Mouse (Mus musculus) adipocyte (in vitro differentiated cells): ENCODE results near the gene Prps1.
"Not testable (repeated sequence)": the region's sequence is repeated elsewhere in the genome, so short reads cannot be mapped to it uniquely, and the experiment has no call there.

ENCODE experiments used
- DNase-seq: peaks from one replicate; pipeline ENCODE4 v3.0.0-alpha.2; 2016; ENCODE audit warnings: low spot score

Prps1 gene

DNA sequence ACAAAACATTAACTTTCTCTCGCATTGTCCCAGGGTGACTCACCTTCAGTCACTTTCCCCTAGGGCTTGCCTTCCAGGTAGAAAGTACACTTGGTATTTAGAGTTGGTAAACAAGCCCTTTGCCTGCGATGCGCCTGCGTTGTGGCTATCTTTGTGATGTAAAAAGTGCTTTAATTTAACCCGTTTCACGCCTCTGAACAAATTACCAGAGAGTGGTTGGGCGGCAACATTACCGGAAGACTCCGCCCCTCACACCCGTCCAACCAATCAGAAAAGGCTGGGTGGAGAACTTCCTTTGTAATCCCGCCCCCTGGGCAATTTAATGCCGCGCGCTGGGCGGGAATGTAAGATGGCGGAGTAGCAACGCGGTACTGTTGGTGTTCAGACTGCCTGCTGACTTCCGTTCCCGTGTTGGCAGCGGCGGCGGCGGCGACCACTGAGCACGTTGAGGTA is at the start of gene Prps1:
Gene Prps1, plus strand, starts transcription at position 335 of the 453 bp plus-strand sequence.
- DNase-seq = peak; percentile 93

DNA sequence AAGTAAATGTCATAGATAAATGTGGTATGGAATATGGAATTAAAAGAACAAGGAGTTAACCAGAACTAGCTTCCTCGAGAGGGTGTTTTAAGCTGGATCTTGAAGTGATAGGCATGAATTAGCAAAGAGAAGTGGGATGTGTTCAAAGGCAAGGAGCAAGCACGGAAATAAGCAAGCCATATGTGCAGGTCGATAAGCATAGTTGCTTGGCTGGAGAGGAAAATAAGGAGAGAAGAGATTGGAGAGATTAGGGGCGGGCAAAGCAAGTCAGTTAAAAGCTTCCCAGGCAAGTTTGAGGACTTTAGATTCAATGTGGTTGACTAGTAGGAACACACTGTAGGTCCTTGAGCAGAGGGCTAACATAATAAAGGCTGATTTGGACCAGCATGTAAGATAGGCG is 48.8 kb upstream of the Prps1 start:
- no peak for DNase-seq

DNA sequence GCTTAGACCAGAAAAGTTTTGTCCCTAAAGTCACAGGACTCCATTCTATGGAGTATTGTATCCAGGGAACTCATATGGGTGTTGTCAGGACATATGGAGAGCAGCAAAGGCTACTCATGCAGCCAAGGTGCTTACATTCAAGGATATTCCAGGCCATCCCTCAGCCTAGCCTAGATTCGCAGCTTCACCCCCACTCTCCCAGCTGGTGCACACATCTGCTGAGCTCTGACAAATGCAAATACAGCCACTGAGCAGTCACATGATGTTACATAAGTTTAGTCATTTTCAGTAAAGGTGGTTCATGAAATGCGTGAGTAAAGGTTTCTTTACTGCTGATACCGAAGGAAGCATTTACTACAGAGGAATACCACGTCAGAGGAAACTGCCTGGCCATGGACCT is 37.9 kb upstream of the Prps1 start:
- DNase-seq = no peak

DNA sequence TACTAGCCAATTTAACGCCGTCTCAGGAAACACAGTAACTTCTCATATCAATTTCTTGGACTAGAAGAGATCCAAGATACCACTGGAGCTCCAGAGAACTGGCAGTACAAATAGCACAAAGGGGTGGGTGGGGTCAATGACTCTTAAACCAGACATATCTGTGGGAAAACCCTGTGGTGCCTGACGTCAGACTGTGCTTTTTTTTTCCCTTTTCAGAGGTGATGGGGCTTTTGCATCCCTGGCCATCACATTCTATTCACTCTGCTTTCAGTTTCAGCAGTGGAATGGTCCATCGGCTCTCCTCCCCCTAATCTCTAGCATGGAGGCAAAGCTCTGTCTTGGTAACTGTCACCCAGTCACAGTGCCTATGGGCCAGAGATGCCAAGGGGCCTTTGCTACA is 29.3 kb upstream of the Prps1 start:
- no peak for DNase-seq

DNA sequence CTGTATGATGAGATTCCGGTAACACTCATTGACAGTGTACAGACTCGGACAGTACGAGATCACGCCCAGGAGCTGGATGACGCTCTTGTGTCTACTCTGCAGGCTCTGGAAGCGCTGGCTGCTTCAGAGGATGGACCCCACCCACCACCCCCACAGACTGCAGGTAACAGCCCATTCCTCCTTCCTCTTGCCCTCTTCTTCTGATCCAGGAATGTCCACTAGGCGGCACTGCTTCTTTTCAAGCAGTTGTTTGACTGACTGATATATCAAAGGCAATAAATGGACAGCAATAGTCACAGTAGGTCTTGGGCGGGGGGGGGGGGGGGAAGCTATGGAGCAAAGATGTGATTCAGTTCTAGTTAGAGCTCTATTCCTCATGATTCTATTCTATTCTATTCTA is 28.2 kb upstream of the Prps1 start:
- DNase-seq = peak; percentile 46

DNA sequence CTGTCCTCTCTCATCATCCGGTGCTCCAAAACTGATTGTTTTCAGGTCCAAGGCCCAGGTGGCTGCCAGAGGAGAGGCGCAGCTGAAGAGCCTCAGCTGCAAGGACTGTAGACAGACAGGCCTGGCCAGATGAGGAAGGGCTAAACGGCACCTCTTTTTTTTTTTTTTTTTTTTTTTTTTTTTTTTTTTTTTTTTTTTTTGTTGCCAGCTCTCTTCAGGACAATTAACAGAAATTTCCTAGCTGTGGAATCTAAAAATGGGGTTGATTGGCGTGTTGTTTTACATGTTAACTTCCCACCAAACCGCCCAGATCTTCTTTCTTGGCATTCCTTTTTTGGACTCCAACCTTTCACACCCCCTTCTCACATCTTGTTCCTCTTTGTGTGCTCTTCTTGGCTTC is 26.4 kb upstream of the Prps1 start:
- no peak for DNase-seq

DNA sequence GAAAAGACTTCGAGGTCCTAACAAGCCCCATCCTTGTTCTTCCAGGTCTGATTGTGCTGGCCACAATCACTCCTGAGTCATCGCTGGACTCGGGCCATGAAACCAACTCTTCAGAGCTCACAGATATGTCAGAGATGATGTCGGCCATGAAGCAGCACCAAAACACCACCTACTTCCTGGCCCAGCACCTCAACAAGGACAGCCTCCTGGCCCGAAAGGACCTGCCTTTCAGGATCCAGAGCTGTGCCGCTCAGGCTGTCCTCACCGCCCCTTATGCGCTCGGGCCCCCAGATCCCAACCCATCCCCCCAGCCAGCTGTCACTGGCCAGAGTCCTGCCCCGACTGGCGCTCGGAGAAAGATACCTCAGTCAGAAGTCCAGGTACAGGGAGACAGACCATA is 25.9 kb upstream of the Prps1 start:
- DNase-seq = peak; percentile 14

DNA sequence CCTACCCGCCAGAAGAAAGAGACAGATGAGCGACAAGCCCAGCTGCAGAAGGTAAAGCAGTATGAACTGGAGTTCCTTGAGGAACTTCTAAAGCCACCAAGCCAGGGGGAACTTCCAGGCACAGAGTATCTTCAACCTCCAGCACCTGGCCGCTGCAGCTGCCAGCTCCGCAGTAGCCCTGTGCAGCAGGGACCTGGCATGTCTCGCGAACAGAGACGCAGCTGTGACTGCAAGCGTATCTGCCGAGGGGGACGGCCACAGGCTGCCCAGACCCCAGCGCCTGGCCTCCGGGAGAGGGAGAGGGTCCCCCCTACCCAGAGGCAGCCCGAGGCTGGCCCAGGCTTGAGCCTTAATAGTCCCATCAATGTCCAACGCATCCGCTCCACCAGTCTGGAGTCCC is 24.4 kb upstream of the Prps1 start:
- no peak for DNase-seq

DNA sequence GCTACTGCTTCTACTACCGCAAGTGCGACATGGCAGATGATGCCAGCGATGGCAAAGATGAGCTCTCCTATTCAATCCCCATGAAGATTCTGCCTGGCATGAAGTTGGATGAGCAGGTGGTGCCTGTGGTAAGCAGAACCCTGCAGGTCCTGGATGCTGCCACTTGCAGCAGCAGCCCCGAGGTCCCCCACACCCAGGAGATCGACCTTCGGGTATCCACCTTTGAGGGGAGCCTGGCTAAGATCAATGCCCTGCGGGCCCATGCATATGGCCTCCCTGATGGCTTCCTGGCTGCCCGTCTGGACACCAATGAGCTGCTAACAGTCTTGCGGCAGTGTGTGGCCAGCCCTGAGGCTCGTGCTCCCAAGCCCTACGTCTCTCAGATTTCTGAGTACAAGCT is 23.6 kb upstream of the Prps1 start:
- DNase-seq = no peak

DNA sequence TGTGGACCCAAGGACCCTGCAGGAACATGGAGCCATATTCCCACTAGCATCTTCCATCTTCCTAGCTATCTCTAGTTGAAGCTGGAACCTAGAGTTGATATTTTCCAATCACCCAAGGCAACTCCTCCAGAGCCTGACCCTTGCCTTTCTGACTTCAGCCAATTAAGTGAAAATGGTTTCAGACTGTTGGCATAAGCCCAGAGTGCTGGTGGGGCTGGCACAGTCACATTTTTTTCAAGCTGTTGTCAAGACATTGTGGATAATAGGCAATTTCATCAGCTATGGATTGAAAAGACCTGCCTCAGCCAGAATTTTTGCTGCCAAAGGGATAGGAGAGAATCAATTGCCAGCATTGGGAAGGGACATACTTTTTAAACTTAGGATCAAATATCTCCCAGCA is 18.5 kb upstream of the Prps1 start:
- peak; percentile 81 for DNase-seq

DNA sequence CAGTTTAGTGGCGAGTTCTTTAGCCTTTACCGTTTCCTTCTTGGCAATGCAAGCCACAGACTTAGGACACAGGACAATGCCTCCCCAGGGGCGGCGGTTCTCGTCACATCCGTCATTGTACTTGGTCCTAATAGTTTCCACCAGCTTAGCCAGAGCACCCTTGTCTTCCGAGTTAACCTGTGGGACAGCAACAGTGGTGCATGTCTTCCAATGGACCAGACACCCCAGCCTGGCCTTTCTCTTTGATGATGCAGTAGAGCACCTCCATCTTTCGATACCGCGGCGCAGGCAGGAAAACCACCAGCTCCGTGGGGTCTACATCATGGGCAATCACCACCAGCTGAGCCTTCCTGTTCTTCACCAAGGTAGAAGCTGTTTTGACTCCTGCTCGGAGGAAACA is 10.9 kb upstream of the Prps1 start:
- no peak for DNase-seq

DNA sequence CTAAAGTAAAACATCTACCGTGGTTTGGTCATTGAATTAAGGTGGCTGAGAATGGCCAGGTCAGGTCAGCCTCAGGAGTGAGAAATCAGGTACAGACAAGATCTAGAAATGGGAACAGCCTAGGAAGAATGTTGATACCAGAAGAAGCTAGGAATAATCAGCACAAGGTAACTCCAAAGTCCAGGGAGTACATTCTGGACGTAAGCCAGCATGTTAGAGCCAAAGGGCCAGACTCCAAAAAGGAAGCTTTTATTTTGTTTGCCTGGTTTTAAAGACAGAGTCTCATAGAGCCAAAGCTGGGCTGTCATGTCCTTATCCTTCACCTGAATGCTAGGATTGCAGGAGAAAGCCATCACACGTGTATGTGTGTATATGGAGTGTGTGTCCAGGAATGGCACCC is 6.3 kb upstream of the Prps1 start:
- DNase-seq = peak; percentile 42

DNA sequence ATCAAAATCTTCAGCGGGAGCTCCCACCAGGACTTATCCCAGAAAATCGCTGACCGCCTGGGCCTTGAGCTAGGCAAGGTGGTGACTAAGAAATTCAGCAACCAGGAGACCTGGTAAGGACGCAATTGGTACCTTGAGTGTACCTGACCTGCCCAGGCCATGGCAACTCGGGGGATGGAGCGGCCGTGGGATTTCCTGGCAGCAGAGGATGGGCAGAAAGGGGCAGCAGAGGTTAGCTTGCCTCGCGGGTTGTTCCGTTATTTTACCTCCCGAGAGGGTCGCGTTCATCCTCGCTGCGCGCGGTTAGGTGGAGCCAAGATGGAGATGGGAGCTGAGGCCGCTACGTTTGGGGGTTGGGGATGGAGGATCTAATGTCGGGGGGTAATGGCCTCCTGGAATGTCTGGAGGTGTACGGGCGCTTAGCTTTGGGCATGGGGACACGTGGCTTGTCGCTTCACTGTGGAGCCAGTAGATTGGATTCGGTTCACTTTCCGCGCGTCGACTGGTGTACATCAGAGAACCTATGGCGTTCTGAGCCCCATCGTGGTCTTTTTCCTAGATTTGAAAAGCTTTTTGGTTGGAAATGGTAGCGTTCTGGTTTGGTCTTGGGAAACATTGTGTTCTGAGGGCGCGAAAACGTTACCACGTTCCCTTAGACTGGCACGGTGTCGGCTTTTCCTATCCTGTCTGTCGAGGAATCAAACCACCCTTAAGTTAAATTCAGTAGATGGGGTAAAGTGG is 508 bp downstream of the Prps1 start:
- peak; percentile 14 for DNase-seq

DNA sequence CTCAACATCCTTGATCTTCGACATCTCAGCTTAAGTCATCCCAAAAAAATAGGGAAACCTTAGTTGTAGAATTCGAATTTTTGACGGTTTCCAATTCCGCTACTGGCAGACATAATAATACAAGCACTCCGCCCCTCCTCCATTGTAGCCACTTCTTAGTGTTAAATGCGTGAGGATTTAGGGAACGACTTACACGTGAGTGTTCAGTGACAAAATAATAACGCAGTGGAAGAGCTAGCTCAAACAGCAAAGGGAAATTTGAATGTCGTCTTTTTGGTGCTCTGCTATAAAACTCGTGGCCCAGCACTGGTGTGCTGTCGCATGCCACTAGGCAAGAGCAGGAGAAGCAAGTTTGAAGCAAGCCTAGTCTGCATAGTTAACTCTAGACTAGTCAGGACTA is 1.1 kb downstream of the Prps1 start:
- no peak for DNase-seq

DNA sequence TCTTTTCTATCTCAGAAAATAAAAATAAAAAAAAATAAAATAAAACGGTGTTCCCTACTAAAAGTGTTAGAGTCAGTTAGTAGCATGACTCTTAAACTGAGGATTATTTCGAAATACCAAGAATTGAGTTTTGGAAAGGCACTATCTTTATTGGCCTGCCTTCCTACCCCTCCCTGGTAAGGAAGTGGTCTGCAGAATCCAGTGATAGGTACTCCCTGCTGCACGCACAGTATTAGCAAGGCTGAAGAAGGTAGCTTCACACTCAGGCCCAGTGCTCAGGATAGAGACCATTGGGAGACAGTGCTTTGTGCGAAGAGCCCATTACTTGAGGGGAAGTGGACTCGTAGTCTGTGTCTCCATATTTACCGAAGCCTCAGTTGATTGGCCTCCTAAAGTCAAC is 21.8 kb downstream of the Prps1 start:
- DNase-seq = no peak

DNA sequence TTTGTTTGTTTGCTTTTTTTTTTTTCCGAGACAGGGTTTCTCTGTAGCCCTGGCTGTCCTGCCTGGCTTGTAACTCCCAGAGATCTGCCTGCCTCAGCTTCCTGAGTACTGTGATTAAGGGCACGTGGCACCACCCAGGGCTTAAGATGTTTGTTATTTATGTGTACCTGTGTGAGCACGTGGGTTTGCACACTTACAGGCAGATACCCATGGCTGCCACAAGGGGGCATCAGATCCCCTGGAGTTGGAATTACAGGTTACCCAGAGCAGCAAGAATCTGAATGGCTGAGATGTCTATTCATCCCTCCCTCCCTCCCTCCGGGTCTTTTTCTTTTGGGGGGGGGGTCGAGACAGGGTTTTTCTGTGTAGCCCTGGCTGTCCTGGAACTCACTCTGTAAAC is 22.8 kb downstream of the Prps1 start:
- peak; percentile 42 for DNase-seq

DNA sequence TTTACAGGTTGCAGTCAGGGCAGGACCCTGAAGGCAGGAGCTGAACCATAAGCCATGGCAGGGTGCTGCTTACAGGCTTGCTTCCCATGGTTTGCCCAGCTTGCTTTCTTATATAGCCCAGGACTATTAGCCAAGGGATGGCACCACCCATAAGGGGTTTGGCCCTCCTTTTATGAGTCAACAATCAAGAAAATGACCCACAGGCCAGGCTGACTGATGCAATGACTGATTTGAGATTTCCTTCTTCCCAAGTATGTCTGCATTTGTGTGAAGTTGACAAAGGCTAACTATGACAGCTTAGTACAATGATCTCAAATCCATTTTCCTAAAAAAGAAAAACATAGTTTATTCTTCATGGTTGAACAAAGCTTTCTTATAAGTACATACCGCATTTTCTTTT is 32.8 kb downstream of the Prps1 start:
- DNase-seq = peak; percentile 33

DNA sequence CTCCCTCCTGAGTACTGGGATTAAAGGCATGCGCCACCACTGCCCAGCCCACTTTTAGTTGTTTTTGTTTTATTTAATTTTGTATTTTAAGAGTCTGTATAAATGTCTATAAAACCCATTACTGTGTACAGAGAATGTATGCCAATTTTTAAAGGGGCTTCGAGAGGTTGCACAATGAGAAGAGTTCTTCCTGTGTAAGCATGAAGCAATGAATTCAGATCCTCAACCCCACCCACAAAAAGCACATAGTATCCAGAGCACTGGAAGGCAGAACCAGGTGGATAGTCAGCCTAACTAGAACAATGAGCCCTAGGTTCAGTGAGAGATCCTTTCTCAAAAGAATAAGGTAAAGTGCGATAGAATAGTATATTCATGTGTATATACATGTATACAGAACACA is 33.8 kb downstream of the Prps1 start:
- DNase-seq = no peak

DNA sequence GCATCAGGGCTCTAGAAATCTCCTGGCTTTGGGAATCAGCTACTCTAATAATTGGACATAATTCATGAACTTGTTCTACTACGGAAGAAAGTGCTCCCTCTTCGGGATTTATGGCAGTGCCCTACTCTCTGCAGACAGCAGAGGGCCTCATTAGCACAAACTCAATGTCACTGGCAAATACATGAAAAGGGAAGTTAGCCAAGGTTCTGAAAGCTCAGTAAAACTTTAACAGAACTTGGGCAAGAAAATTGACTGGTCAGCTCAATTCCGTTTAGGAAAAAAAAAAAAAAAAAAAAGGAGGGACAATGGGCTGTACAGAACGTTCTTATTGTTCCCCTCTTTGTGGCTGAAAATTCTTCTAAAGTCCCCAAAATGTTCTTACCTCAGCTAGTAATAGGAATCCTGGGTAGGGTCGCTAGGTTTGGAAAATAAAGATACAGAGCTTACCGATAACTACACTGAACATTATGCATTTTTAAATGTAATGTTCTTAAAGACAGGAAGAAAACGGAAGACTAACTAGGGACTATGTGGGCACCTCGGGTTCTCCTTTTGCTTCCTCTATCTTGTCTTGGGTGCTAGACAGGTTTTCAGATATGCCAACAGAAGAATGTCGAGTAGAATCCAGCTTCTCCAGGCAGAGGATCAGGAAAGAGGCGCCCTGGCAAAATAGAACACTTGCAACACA is 35.6 kb downstream of the Prps1 start:
- peak; percentile 87 for DNase-seq

DNA sequence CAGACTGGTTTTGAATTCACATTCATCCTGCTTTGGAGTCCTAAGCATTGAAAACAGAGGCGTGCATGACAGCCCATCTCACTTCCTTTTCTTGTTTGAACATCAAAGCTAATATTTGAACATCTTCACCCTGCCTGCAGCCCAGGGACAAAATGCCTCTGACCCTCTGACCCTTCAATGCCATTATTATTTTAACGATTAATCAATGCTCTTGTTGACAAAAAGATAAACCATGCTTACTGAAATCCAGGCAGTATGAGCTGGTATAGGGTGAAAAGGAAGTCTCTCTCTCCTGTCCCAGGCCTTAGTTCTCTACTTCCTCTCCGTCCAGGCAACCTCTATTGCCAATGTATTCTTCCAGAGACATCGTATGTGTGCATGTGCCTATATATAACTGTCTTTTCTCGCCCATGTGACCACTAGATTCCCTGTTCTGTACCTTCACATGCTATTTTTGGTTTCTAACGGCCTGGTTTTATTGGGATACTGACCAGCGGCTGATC is 37.2 kb downstream of the Prps1 start:
- DNase-seq = no peak

DNA sequence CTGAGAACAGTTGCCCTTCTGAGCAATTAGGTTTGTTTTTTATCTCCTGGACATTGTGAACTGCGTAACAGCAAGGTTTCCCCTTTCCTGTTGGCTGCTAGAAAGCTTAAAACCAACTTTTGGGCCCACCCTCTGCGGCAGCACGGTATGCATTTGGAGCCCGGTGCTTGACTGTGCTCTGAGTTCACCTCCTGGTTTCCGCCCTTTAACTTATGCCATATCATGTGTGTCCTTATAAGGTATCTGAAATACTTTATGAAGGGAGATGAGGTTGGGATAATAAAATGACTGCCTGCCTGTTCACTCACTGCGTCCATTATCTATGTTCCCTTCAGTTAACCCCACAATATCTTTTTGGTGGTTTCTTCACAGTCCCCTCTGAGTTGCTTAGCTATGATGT is 37.8 kb downstream of the Prps1 start:
- DNase-seq = no peak

DNA sequence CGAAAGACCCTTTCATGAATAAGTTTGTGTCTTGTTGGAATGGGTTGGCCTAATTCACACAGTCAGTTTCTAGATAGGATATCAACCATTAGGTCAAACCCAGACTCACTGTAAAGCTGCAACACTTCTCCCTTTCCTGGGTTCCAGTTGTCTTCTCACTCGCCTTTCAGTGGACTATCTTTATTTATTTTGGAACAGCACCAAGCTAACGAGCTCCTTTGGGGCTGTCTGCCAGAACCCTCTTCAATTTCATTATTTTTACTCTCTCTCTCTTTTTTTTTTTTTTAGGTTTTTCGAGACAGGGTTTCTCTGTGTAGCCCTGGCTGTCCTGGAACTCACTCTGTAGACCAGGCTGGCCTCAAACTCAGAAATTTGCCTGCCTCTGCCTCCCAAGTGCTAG is 42.0 kb downstream of the Prps1 start:
- not testable (repeated sequence) for DNase-seq

DNA sequence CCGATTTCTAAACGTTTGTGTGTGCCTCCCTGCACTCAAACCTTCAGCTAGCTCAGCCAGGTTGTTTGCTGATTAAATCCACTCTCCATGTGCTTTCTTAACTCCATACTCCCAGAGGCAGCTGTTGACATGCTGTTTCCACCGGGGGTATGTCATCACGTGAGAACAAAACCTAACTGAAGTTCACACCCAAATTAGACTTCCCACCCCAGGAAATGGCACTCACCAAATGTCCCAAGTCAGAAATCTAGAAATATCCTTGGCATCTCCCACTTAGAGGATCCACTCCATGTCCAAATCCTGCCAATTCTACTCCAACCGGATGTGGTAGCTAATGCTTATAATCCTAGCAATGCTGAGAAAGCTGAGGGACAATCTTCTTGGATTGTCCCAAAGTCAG is 43.9 kb downstream of the Prps1 start:
- DNase-seq = no peak
